Mouse (Mus musculus) heart, embryonic 12.5 days (tissue): Measurements from ENCODE around the gene Aspdh. TPM values are rescaled to one million over a fixed set of nuclear protein-coding genes. Genes with fewer than 3 reads are reported as not detected.
A peak's percentile ranks its signal among the peaks of the same experiment; 100 is the strongest.

Source experiments
- ATAC-seq: fragments of 200-750 bp; cut with Nextera tagmentation; 2 replicates; pipeline ENCODE4 v1.8.0; 2017; ENCODE audit warnings: moderate TSS enrichment, moderate library complexity; ENCODE audit not compliant: insufficient number of reproducible peaks, low FRiP score
- H3K27ac ChIP-seq: fragments of 300-500 bp; sonication (generic); 2 replicates; pipeline ENCODE4 v1.5.1; 2016; ENCODE audit warnings: mild to moderate bottlenecking, moderate library complexity; ENCODE audit not compliant: poor library complexity, severe bottlenecking
- H3K27me3 ChIP-seq: fragments of 300-500 bp; sonication (generic); replicated peaks from 2 replicates; pipeline ENCODE4 v1.6.1; 2016; ENCODE audit warnings: mild to moderate bottlenecking, moderate library complexity
- H3K36me3 ChIP-seq: fragments of 300-500 bp; sonication (generic); 2 replicates; pipeline ENCODE4 v1.6.1; 2016; ENCODE audit warnings: mild to moderate bottlenecking, moderate library complexity
- H3K4me1 ChIP-seq: fragments of 300-500 bp; sonication (generic); replicated peaks from 2 replicates; pipeline ENCODE4 v1.6.1; 2016; ENCODE audit warnings: mild to moderate bottlenecking
- H3K4me2 ChIP-seq: fragments of 300-500 bp; sonication (generic); 2 replicates; pipeline ENCODE4 v1.6.1; 2016; ENCODE audit warnings: mild to moderate bottlenecking, moderate library complexity
- H3K4me3 ChIP-seq: fragments of 300-500 bp; sonication (generic); 2 replicates; pipeline ENCODE4 v1.5.1; 2016; ENCODE audit warnings: mild to moderate bottlenecking
- H3K9ac ChIP-seq: fragments of 300-500 bp; sonication (generic); 2 replicates; pipeline ENCODE4 v1.6.1; 2016; ENCODE audit warnings: mild to moderate bottlenecking, moderate library complexity
- H3K9me3 ChIP-seq: fragments of 300-500 bp; sonication (generic); replicated peaks from 2 replicates; pipeline ENCODE4 v1.6.1; 2016; ENCODE audit warnings: mild to moderate bottlenecking, moderate library complexity
- WGBS: fragments of 180-500 bp; shearing (Covaris S2); methylation state at CpG from one replicate; pipeline ENCODE4 v1.1.7; 2016; 5-methylcytosine and 5-hydroxymethylcytosine counted together
- polyA plus RNA-seq: library from polyadenylated mRNA; unstranded; fragments of >200 nt; fragmentation: Nextera tagmentation; extraction: Ambion mirVana; gene quantifications from 2 replicates; pipeline ENCODE4 v1.2.1, GENCODE M21; 2016

Gene Aspdh
- polyA plus RNA-seq, 1 experiment from 2014 or later: 1.5 TPM

- H3K9me3 ChIP-seq: no peaks in the 10 kb centered on the region
- ATAC-seq: no peak
- H3K36me3 ChIP-seq: 0 out of 2 replicates have a peak, but pooled peaks cover 9% of the 10 kb centered on the region
- H3K4me1 ChIP-seq: peaks cover 49% of the 10 kb centered on the region
- peaks cover 51% of the 10 kb centered on the region for H3K27me3 ChIP-seq
- no peak overlapping the region for H3K4me3 ChIP-seq
- H3K9ac ChIP-seq: peak overlapping the region; percentile 39; the same call in 1 of the 2 replicates
- no peak overlapping the region; the same call in 1 of the 2 replicates for H3K27ac ChIP-seq
- H3K4me2 ChIP-seq: no peak overlapping the region
- 39% methylated on average over 12 of the region's 12 CpGs for whole genome bisulfite sequencing
Measured at GRCm38 (mm10) chr7:44446070-44446855, 18.9 kb upstream of the Aspdh start.

DNA sequence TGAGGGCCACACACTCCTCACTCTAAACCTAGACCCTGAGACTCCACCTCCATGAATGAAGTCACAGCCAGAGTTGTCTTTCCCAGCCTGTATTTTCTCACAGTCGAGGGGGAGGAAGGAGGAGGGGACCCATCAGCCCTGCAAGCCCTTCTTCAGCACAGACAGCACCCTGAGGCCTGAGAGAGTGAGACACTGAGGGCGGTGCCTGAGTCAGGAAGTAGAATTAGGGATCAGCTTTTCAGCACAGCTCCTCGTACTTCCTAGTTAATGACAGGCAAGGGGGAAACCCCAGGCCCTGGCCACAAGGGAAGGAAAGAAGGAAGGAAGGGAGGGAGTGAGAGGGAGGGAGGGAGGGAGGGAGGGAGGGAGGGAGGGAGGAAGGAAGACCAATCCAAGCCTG lies 11.9 kb upstream of the Aspdh start:
- peaks cover 6% of the 10 kb centered on the region; the same call in 1 of the 2 replicates for H3K36me3 ChIP-seq
- peak; percentile 26; the same call in 1 of the 2 replicates for ATAC-seq
- H3K4me3 ChIP-seq: no peak overlapping the region
- no peak overlapping the region for H3K4me2 ChIP-seq
- H3K9me3 ChIP-seq: no peaks in the 10 kb centered on the region
- peak overlapping the region; percentile 1; the same call in 1 of the 2 replicates for H3K9ac ChIP-seq
- no peaks in the 10 kb centered on the region; the same call in 1 of the 2 replicates for H3K27me3 ChIP-seq
- 7% methylated on average over 3 of the region's 3 CpGs for WGBS
- peaks cover 10% of the 10 kb centered on the region for H3K4me1 ChIP-seq
- peak overlapping the region; percentile 48; the same call in 1 of the 2 replicates for H3K27ac ChIP-seq

DNA sequence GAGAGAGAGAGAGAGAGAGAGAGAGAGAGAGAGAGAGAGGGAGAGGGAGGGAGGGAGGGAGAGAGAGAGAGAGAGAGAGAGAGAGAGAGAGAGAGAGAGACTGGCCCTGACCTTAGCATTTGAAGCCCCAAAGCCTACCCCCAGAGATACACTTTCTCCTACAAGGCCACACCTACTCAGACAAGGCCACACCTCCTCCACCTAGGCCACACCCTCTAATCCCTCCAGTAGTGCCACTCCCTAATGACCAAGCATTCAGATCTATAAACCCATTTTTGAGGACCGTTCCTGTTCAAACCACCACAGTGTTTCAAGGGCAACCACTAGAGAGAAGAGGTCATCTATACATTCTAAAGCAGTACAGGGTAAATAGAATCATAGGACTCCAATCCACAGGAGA lies 8.9 kb upstream of the Aspdh start:
- Histone ChIP-seq H3K4me3 (no peak overlapping the region), H3K4me2 (no peak overlapping the region), H3K4me1 (peaks cover 10% of the 10 kb centered on the region), H3K36me3 (peaks cover 9% of the 10 kb centered on the region), H3K9ac (no peak overlapping the region), H3K27me3 (peaks cover 22% of the 10 kb centered on the region), H3K27ac (no peak overlapping the region), H3K9me3 (no peaks in the 10 kb centered on the region)
- no peak for ATAC-seq
- 87% methylated on average over 1 of the region's 1 CpGs for WGBS

DNA sequence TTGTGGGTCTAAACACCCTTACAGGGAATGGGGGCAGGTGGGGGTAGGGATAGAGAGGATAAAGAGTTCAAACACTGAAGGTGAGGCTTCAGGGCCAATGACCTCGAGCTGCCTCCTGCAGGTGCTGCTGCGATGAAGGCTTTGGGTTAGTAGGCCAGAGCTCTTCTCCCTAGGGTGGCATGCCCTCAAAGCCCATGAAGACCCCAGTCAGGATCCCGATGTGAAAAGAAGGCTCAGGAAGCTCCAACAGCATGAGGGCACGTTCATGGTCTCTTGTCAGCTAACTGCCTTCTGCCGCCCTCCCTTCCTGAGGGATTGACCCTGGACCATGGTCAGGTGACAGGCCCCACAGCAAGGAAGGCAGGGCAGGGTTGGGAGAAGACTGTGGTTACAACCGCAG lies 5.1 kb upstream of the Aspdh start:
- Histone ChIP-seq H3K27ac (no peak overlapping the region), H3K4me2 (no peak overlapping the region), H3K9ac (no peak overlapping the region), H3K27me3 (peaks cover 54% of the 10 kb centered on the region), H3K36me3 (peaks cover 17% of the 10 kb centered on the region), H3K4me1 (peaks cover 22% of the 10 kb centered on the region), H3K4me3 (no peak overlapping the region), H3K9me3 (no peaks in the 10 kb centered on the region)
- WGBS: 69% methylated on average over 6 of the region's 6 CpGs
- ATAC-seq: no peak

GRCm38 (mm10) chr7:44460767-44461502 lies 4.3 kb upstream of the Aspdh start:
- no peak for ATAC-seq
- H3K27me3 ChIP-seq: peaks cover 54% of the 10 kb centered on the region
- no peak overlapping the region for H3K9ac ChIP-seq
- no peak overlapping the region for H3K4me2 ChIP-seq
- H3K36me3 ChIP-seq: peaks cover 17% of the 10 kb centered on the region
- H3K9me3 ChIP-seq: no peaks in the 10 kb centered on the region
- 73% methylated on average over 31 of the region's 31 CpGs for WGBS
- H3K4me1 ChIP-seq: peaks cover 27% of the 10 kb centered on the region
- no peak overlapping the region for H3K27ac ChIP-seq
- H3K4me3 ChIP-seq: no peak overlapping the region

DNA sequence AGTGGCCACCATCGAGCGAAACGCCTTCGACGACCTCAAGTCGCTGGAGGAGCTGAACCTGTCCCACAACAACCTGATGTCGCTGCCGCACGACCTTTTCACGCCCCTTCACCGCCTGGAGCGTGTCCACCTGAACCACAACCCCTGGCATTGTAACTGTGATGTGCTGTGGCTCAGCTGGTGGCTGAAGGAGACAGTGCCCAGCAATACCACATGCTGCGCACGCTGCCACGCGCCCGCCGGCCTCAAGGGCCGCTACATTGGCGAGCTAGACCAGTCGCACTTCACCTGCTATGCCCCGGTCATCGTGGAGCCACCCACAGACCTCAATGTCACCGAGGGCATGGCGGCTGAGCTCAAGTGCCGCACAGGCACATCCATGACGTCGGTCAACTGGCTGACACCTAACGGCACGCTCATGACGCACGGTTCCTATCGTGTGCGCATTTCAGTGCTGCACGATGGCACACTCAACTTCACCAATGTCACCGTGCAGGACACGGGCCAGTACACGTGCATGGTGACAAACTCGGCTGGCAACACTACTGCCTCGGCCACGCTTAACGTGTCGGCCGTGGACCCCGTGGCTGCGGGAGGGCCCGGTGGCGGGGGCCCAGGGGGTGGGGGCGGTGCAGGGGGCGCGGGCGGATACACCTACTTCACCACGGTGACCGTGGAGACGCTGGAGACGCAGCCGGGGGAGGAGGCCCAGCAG lies 3.5 kb upstream of the Aspdh start:
- Histone ChIP-seq H3K4me1 (peaks cover 29% of the 10 kb centered on the region), H3K4me2 (peak overlapping the region; percentile 61), H3K9ac (no peak overlapping the region), H3K4me3 (0 out of 2 replicates have a peak overlapping the region, but pooled peaks have one; percentile 29), H3K36me3 (peaks cover 17% of the 10 kb centered on the region), H3K9me3 (no peaks in the 10 kb centered on the region), H3K27ac (no peak overlapping the region), H3K27me3 (peaks cover 54% of the 10 kb centered on the region)
- no peak for ATAC-seq
- 63% methylated on average over 53 of the region's 57 CpGs for WGBS

GRCm38 (mm10) chr7:44462218-44463055 lies 2.8 kb upstream of the Aspdh start:
- H3K27ac ChIP-seq: no peak overlapping the region
- H3K27me3 ChIP-seq: peaks cover 54% of the 10 kb centered on the region
- 16% methylated on average over 76 of the region's 77 CpGs for WGBS
- H3K4me2 ChIP-seq: peak overlapping the region; percentile 61
- H3K36me3 ChIP-seq: peaks cover 17% of the 10 kb centered on the region
- peak overlapping the region; percentile 29 for H3K4me3 ChIP-seq
- H3K4me1 ChIP-seq: peaks cover 37% of the 10 kb centered on the region
- no peaks in the 10 kb centered on the region for H3K9me3 ChIP-seq
- H3K9ac ChIP-seq: peak overlapping the region; percentile 40; the same call in 1 of the 2 replicates
- no peak for ATAC-seq

- H3K4me3 ChIP-seq: no peak overlapping the region
- 39% methylated on average over 8 of the region's 8 CpGs for WGBS
- H3K9me3 ChIP-seq: no peaks in the 10 kb centered on the region
- no peak overlapping the region for H3K9ac ChIP-seq
- H3K27me3 ChIP-seq: peaks cover 54% of the 10 kb centered on the region
- no peak overlapping the region for H3K27ac ChIP-seq
- H3K4me1 ChIP-seq: peaks cover 37% of the 10 kb centered on the region
- H3K4me2 ChIP-seq: peak overlapping the region; percentile 61
- no peak for ATAC-seq
- peaks cover 17% of the 10 kb centered on the region for H3K36me3 ChIP-seq
Measured at GRCm38 (mm10) chr7:44463056-44463425, 2.1 kb upstream of the Aspdh start.

DNA sequence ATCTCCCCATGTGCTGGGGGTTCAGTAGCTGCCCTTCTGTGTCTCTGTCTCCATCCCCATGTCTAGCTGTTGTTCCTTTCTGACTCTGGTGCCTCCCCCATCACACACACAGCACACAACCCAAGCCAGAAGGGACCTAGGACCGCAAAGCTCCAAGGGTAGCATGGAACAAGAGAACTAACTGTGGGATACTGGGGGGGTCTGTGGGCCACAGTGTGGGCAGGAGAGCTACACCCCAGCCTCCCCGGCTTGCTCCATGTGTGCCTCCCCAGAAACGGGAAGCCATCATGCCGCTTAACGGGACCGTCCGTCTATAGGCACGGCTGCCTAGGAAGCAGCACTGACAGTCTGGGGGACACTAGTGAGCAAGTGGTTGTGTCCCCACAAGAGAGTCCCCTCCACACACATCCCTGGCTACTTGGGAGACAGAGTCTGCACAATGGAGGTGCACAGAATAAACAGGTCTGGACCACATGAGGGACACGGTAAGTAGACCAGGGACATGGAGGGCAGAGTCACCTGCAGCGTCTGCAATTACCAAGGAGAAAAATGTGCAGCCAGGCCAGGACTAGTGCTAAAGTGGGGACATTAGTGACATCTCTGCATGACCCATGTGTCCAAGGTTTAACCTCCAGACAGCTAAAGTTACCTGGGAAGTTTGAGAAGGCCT lies 1.5 kb upstream of the Aspdh start:
- 87% methylated on average over 10 of the region's 10 CpGs for WGBS
- Histone ChIP-seq H3K36me3 (peaks cover 13% of the 10 kb centered on the region), H3K4me1 (peaks cover 41% of the 10 kb centered on the region), H3K27ac (no peak overlapping the region), H3K4me3 (no peak overlapping the region), H3K9ac (no peak overlapping the region), H3K27me3 (peaks cover 54% of the 10 kb centered on the region), H3K9me3 (no peaks in the 10 kb centered on the region), H3K4me2 (no peak overlapping the region)
- ATAC-seq: no peak

- H3K27me3 ChIP-seq: peaks cover 49% of the 10 kb centered on the region
- no peaks in the 10 kb centered on the region for H3K9me3 ChIP-seq
- peaks cover 15% of the 10 kb centered on the region for H3K36me3 ChIP-seq
- peaks cover 49% of the 10 kb centered on the region for H3K4me1 ChIP-seq
- H3K4me3 ChIP-seq: no peak overlapping the region
- no peak for ATAC-seq
- peak overlapping the region; percentile 38; the same call in 1 of the 2 replicates for H3K27ac ChIP-seq
- H3K9ac ChIP-seq: no peak overlapping the region; the same call in 1 of the 2 replicates
- no peak overlapping the region; the same call in 1 of the 2 replicates for H3K4me2 ChIP-seq
- WGBS: 23% methylated on average over 4 of the region's 4 CpGs
Measured at GRCm38 (mm10) chr7:44464511-44464910, 680 bp upstream of the Aspdh start.
